Mouse (Mus musculus) right cerebral cortex, postnatal 36 days (tissue): ENCODE data around the gene Siae.

Experiments used
- DNase-seq, 2 experiments: peaks; one replicate each; pipeline ENCODE4 v3.0.0; 2022; ENCODE audit warnings: low spot score in 2 of 2, mixed read lengths in 1 of 2

The Siae gene

DNA sequence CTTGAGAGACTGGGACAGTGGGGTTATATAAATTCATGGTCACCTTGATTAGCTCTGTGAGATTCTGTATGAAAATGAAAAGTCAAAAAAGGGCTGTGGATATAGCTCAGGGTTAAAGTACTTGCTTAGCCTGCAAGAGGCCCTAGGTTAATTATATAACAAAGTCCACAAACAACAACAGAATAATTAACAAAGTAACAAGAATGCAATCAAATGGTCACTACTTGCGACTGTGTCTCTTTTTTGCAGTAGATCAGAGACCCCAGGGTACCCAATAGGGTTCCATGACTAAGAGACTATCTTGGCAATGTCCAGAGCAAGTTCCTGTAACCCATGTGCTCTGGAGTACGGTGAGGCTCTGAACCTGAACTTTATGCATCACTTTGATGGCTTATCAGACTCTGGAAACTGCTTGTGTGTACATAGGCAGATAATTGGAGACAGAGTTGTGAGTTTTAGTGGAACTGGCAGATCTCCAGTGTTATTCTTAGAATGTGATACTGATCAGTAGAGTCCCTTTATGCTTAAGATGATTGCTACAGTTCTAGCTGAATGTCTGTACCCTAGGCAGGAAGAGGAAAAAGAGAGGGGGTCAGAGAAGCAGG, 13.8 kb downstream of the Siae start:
- DNase-seq = no peak

DNA sequence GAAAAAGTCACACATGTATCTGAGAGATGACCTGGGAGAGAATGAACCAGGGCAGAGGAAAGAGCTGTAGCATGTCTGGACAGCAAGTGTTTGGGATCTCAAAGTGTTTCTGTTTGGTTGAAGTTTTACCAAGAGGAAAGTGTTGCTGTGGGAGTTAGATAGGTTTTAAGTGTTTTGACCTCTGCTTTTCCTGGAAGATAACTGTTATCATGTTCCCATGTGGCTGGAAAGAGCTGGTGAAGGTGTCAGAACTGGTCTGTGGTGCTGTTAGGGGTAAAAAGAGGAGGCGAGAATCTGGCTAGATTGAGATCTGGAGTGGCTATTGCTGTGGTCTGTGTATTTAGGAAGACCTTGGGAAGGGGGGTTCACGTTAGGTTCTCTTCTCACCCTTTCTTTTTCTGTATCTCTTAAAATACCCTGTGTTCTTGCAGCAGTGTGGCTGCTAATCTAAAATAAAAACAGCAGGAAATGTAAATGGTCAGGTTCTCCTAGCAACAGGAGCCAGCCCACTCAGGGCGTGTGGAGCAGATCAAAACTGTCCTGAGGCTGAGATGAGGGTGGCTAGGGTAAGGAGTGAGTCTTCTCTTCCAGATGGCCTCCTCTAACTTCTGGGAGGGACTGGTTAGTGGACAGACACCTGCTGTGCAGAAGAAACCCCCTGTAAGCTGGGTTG, 16.8 kb downstream of the Siae start:
- no peak for DNase-seq

DNA sequence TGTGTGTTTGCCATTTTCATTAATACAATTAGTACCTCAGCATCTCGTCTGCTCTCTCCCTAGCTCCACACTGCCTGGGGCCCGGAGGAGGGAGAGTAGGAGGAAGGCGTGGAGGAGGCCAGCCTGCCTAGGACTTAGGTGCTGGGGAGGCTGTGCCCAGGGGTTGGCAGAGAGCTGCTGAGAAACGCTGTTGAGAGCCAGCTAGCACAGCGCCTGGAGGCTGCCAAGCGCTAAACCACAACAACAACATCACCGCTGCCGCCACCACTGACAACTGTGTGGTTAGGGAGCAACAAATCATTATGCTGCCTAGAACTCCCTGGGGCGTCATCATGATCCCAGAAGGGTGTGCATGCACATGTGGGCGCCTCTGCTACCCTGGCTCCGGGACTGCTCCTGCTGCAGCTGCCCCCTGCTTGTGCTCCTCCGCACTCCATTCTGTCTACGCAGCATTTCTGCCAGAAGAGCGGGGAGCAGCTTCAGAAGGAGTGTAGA, 21.0 kb downstream of the Siae start:
- peak; percentile 65 to 67 for DNase-seq

DNA sequence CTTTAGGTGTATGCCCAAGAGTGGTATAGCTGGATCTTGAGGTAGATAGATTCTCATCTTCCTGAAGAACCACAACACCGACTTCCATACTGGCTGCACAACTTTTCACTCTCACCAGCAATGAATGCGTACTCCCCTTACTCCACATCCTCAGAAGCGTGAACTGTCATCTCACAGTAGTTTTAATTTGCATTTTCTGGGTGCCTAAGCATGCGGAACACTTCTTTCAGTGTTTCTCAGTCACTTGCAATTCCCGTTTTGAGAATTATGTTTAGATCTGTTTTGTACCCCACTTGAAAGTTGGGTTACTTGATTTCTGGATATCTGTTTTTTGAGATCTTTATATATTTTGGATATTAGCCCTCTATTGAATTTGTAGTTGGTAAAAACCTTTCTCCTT, 28.1 kb downstream of the Siae start:
- DNase-seq = no peak

DNA sequence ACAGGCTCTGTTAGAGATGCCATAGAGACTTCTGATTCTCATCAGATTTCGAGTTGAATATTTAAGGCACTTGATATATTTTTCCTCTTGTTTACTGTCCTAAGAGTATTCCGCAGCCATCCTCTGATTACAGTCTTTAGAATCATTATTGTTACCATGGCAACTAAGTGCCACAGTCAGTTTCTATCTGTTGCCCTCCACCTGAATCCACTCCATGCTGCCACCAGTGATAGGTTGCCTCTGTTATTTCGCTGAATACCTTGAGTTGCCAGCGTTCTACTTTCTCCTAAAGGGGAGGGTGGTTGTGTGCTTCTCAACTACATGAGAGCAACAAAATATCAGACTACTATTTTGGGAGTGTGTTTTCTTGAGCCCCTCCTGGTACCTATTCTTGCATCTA, 31.2 kb downstream of the Siae start:
- no peak for DNase-seq

DNA sequence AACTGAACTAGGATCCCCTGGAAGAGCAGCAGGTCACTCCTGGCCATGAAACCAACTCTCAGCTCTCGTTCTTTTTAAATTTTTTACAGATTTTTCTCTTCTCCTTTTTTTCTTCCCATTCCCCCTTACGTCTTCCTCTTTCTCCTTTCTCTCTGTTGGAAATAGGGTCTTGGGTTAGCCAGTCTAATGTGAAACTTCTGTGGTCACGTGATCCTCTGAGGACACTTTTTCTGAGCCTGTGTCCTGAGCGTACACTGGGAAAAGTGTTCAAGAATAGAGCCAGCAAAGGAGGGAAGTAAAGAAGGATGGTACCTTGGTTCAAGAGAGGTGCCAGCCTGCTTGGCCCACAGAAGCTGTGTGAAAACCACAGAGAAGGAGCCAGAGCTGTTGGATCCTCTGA, 34.9 kb downstream of the Siae start:
- no peak for DNase-seq

DNA sequence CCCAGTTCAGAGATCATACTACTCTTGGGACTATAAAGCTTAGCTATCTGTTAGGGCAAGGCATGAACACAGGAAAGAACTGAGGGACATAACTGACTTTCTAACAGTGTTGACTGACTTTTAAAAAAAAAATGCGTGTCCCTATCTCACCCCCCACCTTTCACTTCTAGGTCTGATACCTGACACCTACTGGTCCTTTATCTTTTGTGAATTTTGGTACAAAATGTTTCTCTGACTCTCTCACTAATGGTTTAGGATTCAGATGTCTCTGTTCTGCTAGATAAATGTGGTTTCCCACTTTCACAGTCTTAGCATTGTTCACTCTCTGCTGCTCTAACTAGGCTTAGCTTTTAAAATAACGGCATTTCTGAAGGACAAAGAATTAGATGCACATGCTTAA, 36.5 kb downstream of the Siae start:
- no peak for DNase-seq

DNA sequence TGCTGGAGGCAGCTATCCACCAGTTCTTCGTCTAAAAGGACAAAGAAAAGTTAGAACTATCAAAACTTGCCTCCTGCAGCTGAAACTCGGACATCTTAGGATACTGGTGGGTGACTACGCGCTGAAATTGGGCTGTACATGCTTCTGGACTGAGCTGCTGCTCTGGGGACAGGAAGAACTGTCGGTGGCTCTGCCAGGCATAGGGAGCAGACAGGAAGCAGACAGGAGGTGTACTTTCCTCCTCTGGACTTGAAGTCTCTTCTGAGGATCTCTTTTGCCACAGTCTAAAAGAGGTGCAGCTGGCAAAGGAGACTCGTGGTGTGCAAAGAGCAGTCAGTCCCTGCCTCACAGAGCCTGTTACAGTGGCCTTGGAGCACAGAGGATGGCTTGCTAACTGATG, 37.1 kb downstream of the Siae start:
- DNase-seq = no peak

DNA sequence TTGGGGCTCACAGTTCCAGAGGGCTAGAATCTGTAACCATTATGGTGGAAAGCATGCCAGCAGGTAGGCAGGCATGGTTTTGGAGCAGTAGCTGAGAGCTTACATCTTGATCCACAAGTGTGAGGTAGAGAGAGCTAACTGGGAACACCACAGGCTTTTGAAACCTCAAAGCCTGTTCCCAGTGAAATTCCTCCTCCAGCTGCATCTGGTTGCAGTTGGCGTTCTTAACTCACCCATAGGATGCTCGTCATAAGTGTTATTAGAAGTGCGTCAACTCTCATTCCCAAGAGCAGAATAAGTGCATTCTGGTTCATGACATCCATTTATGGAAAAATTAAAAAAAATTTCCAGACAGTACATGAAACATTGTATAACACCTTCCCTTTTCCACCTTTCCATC, 38.2 kb downstream of the Siae start:
- DNase-seq = no peak

DNA sequence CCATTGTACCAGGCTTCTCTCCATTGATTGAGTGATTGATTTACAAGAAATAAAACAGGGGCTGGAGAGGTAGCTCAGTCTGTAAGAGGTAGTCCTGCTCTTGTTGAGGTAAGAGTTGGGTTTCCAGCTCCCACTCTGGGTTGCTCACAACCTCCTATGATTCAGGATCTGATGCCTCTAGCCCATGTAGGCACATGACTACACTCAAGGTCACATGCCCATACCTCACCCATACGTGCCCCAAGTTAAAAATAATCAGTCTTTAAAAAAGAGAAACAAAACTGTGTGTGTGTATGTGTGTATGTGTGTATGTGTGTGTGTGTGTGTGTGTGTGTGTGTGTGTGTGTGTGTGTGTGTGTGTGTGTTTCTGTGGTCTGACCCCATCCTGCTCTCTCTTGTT, 40.1 kb downstream of the Siae start:
- DNase-seq = no peak

DNA sequence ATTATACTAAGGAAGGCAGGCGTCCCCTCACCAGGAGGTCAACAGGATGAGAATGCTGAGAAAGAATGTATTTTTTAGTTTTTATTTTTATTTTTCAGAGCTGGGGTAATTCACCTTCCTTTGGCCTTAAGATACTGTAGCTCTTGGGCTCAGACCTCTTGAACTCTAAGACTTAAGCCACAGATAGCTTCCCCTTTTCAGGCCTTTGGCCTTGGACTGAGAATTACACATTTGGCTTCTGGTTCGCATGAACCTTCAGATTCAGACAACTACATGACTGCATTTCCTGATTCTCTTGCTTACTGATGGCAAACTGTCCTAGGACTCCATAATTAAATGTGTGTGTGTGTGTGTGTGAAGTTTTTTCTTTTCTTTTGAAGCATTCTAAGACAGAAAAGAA, 43.1 kb downstream of the Siae start:
- no peak for DNase-seq

DNA sequence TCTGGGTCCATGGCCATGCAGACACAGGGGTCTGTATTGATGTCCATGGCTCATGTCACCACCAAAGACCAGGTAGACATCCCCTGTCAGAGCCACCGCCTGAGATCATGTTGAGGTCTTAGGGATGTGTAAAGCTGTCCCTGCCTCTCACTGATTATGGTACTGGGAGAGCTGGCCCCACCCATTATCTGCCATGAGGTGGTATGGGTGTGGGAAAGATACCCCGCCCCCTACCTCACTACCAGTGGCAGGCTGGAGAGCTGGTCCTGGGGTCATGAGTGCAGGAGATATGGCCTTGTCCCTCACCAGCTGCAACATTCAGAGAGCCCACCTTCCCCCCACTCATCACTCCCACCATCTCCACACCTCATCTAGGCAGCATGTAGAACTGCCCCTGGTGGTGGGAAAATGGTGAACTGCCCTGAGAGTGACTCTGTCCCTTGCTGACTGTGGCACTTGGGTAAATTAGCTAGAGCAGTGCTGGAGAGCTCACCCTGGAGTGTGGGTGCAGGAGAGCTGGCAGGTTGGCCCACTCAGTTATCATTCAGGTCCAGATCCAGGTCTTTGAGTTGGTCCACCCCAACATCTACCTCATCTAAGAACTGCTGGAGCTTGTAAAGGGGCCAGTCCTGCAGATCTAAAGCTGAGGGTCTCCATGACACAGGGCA, 45.2 kb downstream of the Siae start:
- no peak for DNase-seq

DNA sequence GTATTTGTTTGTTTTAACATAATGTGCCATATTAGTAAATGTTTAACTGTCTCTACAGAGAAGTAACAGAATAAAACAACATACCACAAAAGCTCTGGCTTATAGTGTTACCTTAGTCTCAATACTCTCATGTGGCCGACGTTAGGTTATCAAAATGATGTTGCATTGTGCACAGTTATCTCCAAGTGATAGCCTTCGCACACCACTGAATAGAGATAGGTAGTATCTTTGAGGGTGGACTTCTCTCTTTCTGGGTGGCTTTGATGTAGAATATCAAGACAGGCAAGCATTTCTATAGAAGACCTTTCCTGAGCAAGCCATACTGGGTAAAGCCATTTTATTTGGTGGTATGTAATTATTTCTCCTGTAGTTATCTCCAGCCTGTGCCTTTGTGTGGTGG, 49.6 kb downstream of the Siae start:
- no peak for DNase-seq

DNA sequence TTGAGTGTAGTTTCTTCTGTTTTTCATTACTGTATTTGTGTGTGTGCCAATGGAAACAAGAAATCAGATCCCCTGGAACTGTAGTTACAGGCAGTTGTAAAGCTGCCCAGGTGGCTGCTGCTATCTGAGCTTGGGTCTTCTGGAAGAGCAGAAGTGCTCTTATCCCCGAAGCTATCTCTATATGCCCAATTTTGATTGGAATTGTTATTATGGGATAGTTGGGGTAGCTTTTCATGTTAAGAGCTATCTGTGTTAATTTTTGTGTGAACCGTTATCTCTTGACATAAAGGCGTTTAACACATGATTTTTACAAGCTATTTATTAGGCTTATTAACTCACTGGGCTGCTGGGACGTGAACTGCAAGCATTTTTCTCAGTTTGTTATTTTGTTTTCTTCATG, 54.1 kb downstream of the Siae start:
- no peak for DNase-seq

DNA sequence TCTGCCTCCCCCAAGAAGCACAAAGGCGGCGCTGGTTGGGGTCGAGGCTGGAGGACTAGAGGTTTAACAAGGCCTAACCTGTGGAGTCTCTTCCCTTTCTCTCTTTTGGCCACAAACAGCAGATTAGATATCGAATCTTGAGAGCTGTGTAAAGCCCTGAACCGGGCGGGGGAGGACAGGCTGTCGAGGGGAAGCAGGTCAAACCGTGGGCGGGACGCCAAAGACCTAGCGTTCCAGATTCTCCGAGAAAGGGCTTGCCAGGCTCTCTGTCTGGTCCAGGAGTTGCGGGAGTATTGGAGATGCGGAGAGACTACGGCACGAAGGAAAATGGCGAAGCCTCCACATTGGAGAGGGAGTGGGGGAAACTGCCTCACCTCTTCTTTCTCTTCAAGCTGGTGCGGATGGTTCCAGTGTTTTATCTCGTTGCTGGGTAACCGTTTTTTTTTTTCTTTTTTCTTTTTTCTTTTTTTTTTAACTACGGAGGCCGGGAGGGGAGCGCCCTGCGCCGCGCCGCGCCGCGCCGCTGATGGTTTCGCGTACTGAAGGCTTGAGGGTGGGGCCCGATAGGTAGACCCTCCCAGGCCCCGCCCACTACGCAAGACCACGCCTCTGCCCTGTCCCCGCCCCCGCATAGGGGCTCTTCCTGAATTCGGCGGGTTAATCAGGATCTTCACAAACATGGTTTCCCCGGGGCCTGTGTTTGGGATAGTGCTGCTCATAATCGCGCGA, 57.8 kb downstream of the Siae start, which contains the start of gene Spa17:
Spa17 (minus strand) TSS at position 541 of the 729 bp plus-strand sequence.
- peak; percentile 81 to 82 for DNase-seq

DNA sequence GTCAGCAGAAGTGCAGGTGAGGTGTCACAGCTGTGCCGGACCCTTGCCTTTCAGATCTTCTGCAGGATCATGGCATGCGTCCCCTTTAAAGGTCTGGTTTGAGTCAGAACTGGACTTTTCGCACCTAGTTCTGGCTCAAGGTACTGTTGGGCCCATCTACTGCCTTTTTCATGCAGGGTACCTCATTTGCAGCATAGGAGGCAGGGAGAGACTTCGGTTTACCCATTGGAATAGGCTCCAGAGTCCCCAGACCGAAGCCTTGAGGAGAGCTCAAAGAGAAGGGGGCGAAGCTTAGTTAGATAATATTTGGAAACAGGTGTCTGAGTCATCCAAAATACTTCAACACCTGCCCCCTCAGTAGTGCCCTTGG, 58.4 kb downstream of the Siae start:
- DNase-seq = no peak

DNA sequence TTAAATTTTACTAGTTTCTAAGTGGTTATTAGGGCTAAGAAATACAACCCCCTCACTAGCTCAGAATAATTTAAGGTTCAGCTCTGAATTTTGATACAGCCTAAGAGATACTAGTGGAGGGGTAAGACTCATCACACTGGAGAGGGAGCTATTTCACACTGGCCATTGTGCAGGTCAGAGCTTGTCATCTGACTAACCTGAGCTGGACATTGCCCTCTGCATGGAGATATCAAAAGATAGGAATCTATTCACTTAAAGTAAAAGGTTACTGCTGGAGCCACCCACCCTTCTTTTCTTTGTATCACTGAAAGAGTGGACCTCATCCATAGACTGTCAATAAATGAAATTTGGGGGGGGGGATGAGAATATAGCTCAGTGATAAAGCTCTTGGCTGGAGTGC, 58.8 kb downstream of the Siae start:
- DNase-seq = no peak

DNA sequence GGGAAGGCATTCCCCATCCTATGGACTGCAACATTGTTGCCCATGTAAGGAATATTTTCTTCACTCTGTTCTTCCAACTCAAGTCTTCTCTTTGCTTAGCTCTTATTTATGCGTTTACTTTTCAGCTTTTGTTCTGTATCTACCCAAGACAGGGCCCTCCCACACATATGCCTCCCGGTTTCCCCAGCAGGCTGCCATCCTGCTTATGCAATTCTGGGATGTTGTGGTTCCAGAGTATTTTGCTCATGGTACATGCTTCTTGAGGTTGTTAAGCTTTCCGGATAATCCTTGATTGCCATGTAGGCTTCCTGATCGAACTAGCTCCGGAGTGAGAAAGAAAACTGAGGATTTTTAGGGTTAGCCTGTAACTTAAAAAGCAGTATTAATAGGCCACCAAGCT, 59.7 kb downstream of the Siae start:
- peak in 1 of 2 experiments; percentile 64 for DNase-seq

DNA sequence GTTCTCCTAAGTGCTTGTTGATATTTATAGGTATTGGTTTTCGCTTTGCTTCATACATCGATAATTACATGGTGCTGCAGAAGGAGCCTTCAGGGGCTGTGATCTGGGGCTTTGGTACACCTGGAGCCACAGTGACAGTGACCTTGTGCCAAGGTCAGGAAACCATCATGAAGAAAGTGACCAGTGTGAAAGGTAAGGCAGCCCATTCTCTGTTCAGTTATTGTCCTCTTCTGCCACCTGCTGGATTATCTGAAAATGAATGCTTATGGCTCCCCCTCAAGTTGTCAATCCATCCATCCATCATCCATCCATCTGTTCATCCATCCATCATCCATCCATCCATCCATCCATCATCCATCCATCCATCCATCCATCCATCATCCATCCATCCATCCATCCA, 61.3 kb downstream of the Siae start:
- no peak for DNase-seq

DNA sequence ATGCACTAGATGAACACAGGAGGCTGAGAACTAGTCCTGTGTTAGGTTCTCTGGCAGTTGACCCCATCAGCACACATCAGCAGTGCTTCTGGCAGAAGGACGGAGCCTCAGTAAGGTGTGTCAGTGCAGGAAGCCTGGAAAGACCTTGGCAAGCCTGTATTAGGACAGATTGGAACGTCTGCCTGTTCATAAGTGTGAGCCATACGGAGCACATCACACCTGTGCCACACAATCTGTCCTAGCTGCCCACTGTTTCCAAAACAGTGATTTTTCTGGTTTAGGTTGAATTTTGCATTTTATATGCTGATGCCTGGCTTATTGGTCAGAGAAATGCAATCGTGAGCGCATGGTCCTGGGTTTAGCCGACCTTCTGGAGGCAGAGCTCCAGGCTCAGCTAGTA, 65.8 kb downstream of the Siae start:
- no peak for DNase-seq

DNA sequence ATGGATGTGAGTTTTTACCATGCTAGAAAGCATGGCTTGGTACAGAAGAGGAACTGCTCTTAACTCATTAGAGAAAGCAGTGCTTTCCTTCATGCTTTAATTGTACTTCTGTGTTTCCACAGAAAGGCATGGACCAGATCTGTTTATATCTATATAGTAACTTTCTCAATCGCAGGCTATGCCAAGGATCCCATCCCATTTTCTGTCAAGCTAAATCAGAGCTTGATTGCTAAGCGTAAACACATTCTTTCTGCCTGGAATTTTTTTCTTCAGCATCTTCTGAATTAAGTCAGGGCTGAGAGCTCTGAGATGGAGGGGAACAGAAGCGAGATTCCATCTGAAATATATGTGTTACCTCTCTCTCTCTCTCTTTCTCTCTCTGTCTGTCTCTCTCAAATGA, 68.5 kb downstream of the Siae start:
- no peak for DNase-seq

DNA sequence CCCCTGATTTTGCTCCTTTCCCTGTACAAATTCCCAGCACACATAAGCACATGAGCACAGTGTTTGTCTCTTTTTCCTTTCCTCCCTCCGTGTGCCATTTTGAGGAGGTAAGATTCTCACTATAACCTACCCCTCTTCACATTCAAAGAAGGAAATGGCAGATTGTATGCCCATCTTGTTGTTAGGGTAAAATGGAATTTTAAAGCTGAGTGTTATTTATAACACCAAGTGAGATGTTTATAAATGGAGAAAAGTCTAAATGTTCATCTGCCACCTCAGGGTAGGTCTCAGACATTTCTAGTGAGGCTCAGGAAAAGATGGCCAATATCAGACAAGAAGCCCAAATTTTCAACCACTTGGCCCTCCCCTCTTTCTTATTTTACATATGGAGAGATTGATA, 69.0 kb downstream of the Siae start:
- DNase-seq = no peak

DNA sequence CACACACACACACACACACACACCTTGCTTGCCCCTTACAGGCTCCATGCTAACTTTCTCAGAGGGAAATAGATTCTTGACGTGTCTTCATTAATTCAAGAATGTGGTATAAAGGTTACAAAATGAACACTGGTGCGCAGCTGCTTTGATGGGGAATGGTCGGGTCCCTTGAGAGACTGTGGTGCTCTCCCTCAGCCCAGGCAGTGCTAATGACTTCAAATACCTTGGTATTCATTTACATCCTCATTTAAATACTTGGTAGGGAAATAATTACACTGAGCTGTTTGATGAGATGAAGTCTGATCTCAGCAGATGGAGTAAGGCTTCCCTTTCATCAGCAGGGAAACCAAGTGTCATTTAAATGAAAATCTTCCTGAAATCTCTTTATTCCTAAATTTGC, 69.6 kb downstream of the Siae start:
- DNase-seq = no peak
